Mouse (Mus musculus) liver, embryonic 14.5 days (tissue): ENCODE measurements around the gene Limk2.

Experiments used
- CTCF ChIP-seq: IDR thresholded peaks from 2 replicates; pipeline ENCODE4 v1.5.1; 2016; ENCODE audit warnings: antibody characterized with exemption, low read depth, control low read depth
- EP300 ChIP-seq: IDR thresholded peaks from 2 replicates; pipeline ENCODE4 v1.6.1; 2016; ENCODE audit warnings: antibody characterized with exemption, low read depth

GRCm38 (mm10) chr11:3369449-3369848, 39.5 kb downstream of the Limk2 start:
- TF ChIP-seq CTCF (no peak), EP300 (no peak)
